Mouse (Mus musculus) neural tube, embryonic 13.5 days (tissue): ENCODE results near the gene Gm5141. TPM values are rescaled to one million over a fixed set of nuclear protein-coding genes. Genes with fewer than 3 reads are reported as not detected.

Experiments
- microRNA counts: library from miRNA; unstranded; fragments of <30 nt; microRNA quantifications from one replicate; lab custom pipeline; 2016
- microRNA-seq: library from miRNA; unstranded; fragments of <30 nt; microRNA quantifications from one replicate; pipeline ENCODE4, GENCODE M21; 2016
- polyA plus RNA-seq: library from polyadenylated mRNA; unstranded; fragments of >200 nt; fragmentation: Nextera tagmentation; extraction: Ambion mirVana; gene quantifications from 2 replicates; pipeline ENCODE4 v1.2.1, GENCODE M21; 2015

Gm5141 gene
- polyA plus RNA-seq, 1 experiment from 2014 or later: 11.4 TPM

MicroRNAs encoded within 50 kb of the gene (microRNA counts, 519-probe panel; counts per million panel counts)
- microRNA mmu-miR-713 (lab: Ali Mortazavi, UCI): not detected

Small RNA genes lying within 50 kb of the gene (microRNA-seq; reads per million reads assigned to microRNA genes)
- gene Gm24588: not detected
- gene Mir713: not detected

Other genes starting within 250 kb of the Gm5141 start
- not detected in 2 replicates for gene Zfp935, start 227.3 kb downstream of the Gm5141 start, polyA plus RNA-seq
- 15.1 and 15.3 TPM in 2 replicates for gene Zfp934, start 214.6 kb downstream of the Gm5141 start, polyA plus RNA-seq
- gene 6720489N17Rik, start 161.6 kb downstream of the Gm5141 start, polyA plus RNA-seq: 9.4 and 11.3 TPM in 2 replicates
- 41.3 and 41.6 TPM in 2 replicates for gene Platr25, start 25.1 kb downstream of the Gm5141 start, polyA plus RNA-seq
- 0.33 and 0.51 TPM in 2 replicates for gene Fbp2, start 72.6 kb upstream of the Gm5141 start, polyA plus RNA-seq
- gene Fbp1, start 102.5 kb upstream of the Gm5141 start, polyA plus RNA-seq: 2.3 and 2.9 TPM in 2 replicates
- gene 2010111I01Rik, start 179.1 kb upstream of the Gm5141 start, polyA plus RNA-seq: 77.8 and 87.6 TPM in 2 replicates